Mouse (Mus musculus): Measurements from ENCODE around the gene Sez6l2. TPM values are rescaled to one million over a fixed set of nuclear protein-coding genes. Genes with fewer than 3 reads are reported as not detected.

The Sez6l2 gene
- polyA plus RNA-seq, 1 experiment, result not detected

DNA sequence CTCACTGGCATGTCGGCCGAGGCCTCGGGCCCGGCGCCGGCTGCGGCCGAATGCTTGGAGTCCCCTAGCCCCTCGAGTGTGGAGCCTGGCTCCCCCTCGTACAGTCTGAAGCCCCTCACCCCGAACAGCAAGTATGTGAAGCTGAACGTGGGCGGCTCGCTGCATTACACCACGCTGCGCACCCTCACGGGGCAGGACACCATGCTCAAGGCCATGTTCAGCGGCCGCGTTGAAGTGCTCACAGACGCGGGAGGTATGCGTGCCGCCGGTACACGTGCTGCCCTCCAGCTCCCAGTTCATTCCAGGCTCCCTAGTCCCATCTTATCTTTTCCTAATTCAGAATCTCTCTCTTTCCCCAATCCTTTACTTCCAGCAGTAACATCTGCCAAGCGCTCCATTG is 21.3 kb upstream of the Sez6l2 start:
- Histone ChIP-seq H3K27ac (ENCODE audit: insufficient read depth, low read length) (0 out of 2 replicates have a peak overlapping the region, but pooled peaks have one; percentile 3), H3K4me1 (ENCODE audit: control insufficient read depth, insufficient read depth, low read length) (no peaks in the 10 kb centered on the region), H3K4me3 (ENCODE audit: insufficient read depth, low read length) (peak overlapping the region; percentile 67)
- TF ChIP-seq CTCF (IDR thresholded peaks at IDR 0.05; ENCODE audit: borderline replicate concordance, insufficient read depth, low read length) (no peak), POLR2A (IDR thresholded peaks at IDR 0.05; ENCODE audit: low read depth, low read length) (peak; percentile 2; the same call in 1 of the 2 replicates)

DNA sequence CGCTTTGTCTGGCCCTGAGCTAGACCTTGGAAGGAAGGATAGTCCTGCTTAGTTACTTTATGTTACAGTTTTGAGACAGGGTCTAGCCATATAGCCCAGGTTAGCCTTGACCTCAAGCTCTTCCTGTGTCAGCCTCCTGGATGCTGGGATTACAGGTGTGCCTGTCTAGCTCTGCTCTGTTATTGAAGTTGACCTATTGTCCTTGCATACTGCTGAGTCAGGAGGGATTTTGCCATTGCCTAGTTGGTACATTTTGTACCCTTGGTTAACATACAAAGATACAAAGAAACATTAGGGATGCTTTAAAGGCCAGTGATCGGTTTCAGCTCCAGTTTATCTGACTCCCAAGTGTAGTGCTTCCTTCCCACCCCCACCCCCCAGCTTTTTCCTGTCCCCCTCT is 17.7 kb upstream of the Sez6l2 start:
- H3K4me3 ChIP-seq (ENCODE audit: insufficient read depth, low read length), result no peak overlapping the region
- H3K4me1 ChIP-seq (ENCODE audit: control insufficient read depth, insufficient read depth, low read length), result no peaks in the 10 kb centered on the region
- no peak for TF ChIP-seq POLR2A (IDR thresholded peaks at IDR 0.05; ENCODE audit: low read depth, low read length)
- no peak for TF ChIP-seq CTCF (IDR thresholded peaks at IDR 0.05; ENCODE audit: borderline replicate concordance, insufficient read depth, low read length)
- H3K27ac ChIP-seq (ENCODE audit: insufficient read depth, low read length), result no peak overlapping the region

DNA sequence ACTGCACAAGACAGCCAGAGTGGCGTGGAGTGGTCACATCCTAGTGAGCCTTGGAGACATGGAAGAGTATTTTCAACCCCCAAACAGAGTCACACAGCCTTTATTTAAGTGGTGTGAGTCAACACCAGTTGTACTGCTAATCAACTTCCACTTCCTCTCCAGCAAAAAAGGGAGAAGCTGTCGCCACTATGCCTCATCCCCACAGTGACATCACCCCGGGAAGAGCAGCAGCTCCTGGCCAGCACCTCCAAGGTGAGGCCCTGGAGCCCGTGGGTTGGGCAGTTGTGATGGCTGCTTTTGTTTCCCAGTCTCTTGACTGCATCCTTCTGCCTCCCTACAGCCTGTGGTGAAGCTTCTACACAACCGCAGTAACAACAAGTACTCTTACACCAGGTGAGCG is 9.2 kb upstream of the Sez6l2 start:
- TF ChIP-seq CTCF (IDR thresholded peaks at IDR 0.05; ENCODE audit: borderline replicate concordance, insufficient read depth, low read length) (no peak), POLR2A (IDR thresholded peaks at IDR 0.05; ENCODE audit: low read depth, low read length) (no peak)
- Histone ChIP-seq H3K4me3 (ENCODE audit: insufficient read depth, low read length) (no peak overlapping the region), H3K27ac (ENCODE audit: insufficient read depth, low read length) (no peak overlapping the region), H3K4me1 (ENCODE audit: control insufficient read depth, insufficient read depth, low read length) (no peaks in the 10 kb centered on the region)

DNA sequence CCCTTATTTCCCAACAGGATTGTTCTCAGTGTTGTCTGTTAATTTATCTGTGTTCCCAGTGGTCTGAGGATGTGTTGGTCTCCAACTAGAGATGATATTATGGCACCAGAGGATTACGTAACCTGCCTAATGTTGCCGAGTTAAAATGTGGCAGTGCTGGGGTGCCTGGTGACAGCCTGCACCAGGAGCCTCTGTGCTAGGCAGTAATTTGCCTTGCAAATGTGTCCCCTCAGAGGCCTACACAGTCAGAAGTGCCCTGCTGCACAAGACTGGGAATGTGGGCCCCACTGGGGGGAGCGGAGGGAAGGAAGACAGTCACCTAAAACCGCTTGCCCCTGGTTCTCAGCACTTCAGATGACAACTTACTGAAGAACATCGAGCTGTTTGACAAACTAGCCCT is 8.6 kb upstream of the Sez6l2 start:
- Histone ChIP-seq H3K27ac (ENCODE audit: insufficient read depth, low read length) (no peak overlapping the region), H3K4me1 (ENCODE audit: control insufficient read depth, insufficient read depth, low read length) (no peaks in the 10 kb centered on the region), H3K4me3 (ENCODE audit: insufficient read depth, low read length) (no peak overlapping the region)
- TF ChIP-seq POLR2A (IDR thresholded peaks at IDR 0.05; ENCODE audit: low read depth, low read length) (no peak), CTCF (IDR thresholded peaks at IDR 0.05; ENCODE audit: borderline replicate concordance, insufficient read depth, low read length) (no peak)

DNA sequence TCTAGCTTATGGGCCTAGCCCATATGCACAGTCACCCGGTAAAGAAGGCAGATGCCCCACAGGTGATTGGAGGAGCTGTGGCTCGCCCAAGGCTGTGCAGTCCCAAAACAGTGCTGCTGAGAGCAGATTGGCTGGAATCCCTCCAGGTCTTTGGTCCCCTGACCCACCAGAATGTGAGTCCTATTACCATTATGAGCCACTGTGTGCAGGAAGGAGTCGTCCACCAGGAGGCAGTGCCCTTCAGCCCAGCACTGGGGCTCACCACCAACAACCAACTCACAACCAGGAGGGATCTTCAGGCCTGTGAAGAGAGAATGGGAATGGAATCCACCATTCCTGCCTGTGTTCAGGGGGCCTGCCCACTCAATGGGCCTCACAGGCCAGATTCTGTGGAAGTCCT is 3.8 kb upstream of the Sez6l2 start:
- H3K4me1 ChIP-seq (ENCODE audit: control insufficient read depth, insufficient read depth, low read length), result no peaks in the 10 kb centered on the region
- H3K27ac ChIP-seq (ENCODE audit: insufficient read depth, low read length), result no peak overlapping the region
- TF ChIP-seq CTCF (IDR thresholded peaks at IDR 0.05; ENCODE audit: borderline replicate concordance, insufficient read depth, low read length) (peak; percentile 79; the same call in 1 of the 2 replicates), POLR2A (IDR thresholded peaks at IDR 0.05; ENCODE audit: low read depth, low read length) (no peak)
- no peak overlapping the region for H3K4me3 ChIP-seq (ENCODE audit: insufficient read depth, low read length)

DNA sequence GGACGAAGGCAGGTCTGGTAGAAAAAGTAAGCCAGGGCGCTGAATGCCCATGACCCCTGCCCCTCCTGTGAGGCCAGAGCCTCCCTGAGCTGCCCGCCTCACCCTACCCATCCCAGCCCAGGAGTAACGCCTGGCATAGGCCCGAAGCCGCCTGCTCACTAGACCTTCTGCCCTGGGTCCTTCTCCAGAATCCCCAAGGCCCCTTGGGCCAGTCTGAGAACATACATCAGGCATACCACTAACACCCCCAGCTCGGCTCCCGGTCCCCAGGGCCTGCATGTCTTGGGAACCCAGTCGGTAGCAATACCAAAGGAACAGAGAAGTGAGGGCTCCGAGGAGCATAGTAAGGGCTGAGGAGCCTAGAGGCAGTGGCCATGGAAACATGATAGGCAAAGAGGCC is 1.7 kb upstream of the Sez6l2 start:
- no peaks in the 10 kb centered on the region for H3K4me1 ChIP-seq (ENCODE audit: control insufficient read depth, insufficient read depth, low read length)
- TF ChIP-seq CTCF (IDR thresholded peaks at IDR 0.05; ENCODE audit: borderline replicate concordance, insufficient read depth, low read length) (no peak), POLR2A (IDR thresholded peaks at IDR 0.05; ENCODE audit: low read depth, low read length) (no peak)
- H3K4me3 ChIP-seq (ENCODE audit: insufficient read depth, low read length), result no peak overlapping the region
- H3K27ac ChIP-seq (ENCODE audit: insufficient read depth, low read length), result no peak overlapping the region

DNA sequence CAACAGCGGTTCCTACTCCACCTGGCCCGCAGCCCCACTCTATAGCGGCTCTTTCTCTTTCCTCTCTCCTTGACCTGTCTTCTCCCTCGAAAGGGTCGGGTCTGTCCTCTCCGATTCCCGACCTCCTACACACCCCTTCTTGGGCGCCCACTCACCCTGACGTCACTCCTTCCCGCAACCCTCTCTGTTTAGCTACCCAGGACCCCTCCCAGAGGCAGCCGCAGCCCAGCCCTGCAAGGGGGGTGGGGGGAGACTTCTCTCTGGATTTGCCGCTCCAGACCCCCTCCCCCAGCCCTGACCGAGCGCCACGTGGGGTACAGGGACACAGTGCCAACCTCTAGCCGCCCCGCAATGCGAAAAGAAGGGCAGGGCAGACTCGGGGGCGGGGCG is 965 bp upstream of the Sez6l2 start, which contains the start of gene Asphd1:
Gene Asphd1 (minus strand): TSS at position 180 of the 390 bp plus-strand sequence.
- TF ChIP-seq CTCF (IDR thresholded peaks at IDR 0.05; ENCODE audit: borderline replicate concordance, insufficient read depth, low read length) (no peak), POLR2A (IDR thresholded peaks at IDR 0.05; ENCODE audit: low read depth, low read length) (no peak)
- Histone ChIP-seq H3K27ac (ENCODE audit: insufficient read depth, low read length) (no peak within 1 kb of the TSS), H3K4me3 (ENCODE audit: insufficient read depth, low read length) (peak within 1 kb of the TSS; percentile 22; the same call in 1 of the 2 replicates), H3K4me1 (ENCODE audit: control insufficient read depth, insufficient read depth, low read length) (no peaks in the 10 kb centered on the region)

DNA sequence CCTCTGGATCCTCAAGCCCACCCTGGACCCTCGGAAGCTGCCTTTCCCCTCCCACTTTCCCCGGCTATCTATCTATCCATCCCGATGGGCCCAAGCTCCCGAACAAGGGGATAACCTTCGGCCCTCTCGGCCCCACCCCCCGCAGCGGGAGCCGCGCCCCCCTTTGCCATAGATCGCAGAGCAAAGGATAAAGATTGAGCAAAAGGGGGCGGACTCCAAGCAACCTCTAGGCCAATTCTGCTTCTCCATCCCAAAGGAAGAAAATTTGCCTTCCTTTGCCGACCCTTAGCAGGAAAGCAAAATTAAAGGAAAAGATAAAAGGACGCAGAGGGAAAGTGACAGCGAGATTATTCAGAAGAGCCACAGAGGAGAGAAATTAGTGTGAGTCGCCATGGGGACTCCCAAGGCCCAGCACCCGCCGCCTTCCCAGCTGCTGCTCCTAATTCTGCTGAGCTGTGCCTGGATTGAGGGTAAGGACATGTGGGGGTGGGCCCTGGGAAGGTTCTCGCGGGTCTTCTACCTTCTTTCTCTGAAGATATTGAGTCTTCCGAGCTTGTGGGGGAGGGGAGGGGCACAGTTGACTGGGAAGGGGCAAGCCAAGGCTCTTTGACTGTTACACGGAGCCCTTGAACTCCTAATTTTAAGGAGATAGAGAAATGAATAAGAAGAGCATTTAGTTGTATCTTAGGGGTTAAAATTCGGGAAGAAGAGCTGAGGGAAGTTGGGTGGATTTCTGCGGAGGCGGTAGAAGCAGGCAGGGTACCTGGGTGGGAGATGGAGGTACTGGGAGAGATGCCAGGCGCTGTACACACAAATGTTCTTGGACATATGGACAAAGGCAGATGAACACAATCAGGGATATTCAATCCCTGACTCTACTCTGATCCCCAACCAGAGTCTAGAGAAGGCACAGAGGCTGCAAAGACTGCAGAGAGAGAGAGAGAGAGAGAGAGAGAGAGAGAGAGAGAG is 568 bp downstream of the Sez6l2 start:
- Histone ChIP-seq H3K27ac (ENCODE audit: insufficient read depth, low read length) (no peak overlapping the region), H3K4me1 (ENCODE audit: control insufficient read depth, insufficient read depth, low read length) (no peaks in the 10 kb centered on the region), H3K4me3 (ENCODE audit: insufficient read depth, low read length) (no peak overlapping the region)
- TF ChIP-seq POLR2A (IDR thresholded peaks at IDR 0.05; ENCODE audit: low read depth, low read length) (no peak), CTCF (IDR thresholded peaks at IDR 0.05; ENCODE audit: borderline replicate concordance, insufficient read depth, low read length) (no peak)

DNA sequence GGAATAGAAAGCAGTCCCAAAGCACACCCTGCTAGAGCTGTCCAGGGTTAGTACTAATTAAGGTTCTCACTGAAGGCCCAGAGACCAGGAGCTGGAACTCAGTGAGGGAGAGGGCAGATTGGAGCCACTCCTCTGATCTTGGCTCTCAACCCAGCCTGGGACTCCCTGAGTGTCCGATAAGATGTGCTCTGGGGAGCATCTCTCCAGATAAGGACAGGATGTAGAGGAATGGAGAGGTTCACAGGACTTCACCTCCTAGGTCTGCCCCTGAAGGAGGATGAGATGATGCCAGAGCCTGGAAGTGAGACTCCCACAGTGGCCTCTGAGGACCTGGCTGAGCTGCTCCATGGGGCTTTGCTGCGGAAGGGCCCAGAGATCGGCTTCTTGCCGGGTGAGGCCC is 1.4 kb downstream of the Sez6l2 start:
- no peak for TF ChIP-seq CTCF (IDR thresholded peaks at IDR 0.05; ENCODE audit: borderline replicate concordance, insufficient read depth, low read length)
- no peak for TF ChIP-seq POLR2A (IDR thresholded peaks at IDR 0.05; ENCODE audit: low read depth, low read length)

DNA sequence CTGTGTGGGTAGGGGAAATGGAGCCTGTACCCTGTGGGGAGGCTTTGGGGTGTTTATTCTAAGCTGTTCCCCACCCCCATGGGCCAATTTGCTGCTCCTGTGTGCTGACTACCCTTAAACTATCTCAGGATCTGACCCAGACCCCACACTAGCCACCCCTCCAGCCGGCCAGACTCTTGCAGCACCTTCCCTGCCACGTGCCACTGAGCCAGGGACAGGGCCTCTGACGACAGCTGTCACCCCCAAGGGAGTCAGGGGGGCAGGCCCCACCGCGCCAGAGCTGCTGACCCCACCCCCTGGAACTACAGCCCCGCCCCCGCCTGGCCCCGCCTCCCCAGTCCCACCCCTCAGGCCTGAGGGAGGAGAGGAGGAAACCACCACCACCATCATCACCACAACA is 2.3 kb downstream of the Sez6l2 start:
- no peak overlapping the region for H3K27ac ChIP-seq (ENCODE audit: insufficient read depth, low read length)
- no peak for TF ChIP-seq POLR2A (IDR thresholded peaks at IDR 0.05; ENCODE audit: low read depth, low read length)
- no peak for TF ChIP-seq CTCF (IDR thresholded peaks at IDR 0.05; ENCODE audit: borderline replicate concordance, insufficient read depth, low read length)
- no peaks in the 10 kb centered on the region for H3K4me1 ChIP-seq (ENCODE audit: control insufficient read depth, insufficient read depth, low read length)
- no peak overlapping the region for H3K4me3 ChIP-seq (ENCODE audit: insufficient read depth, low read length)

More for the DNA sequence above, 1.4 kb downstream of the Sez6l2 start:
- H3K4me1 ChIP-seq (ENCODE audit: control insufficient read depth, insufficient read depth, low read length), result no peaks in the 10 kb centered on the region
- no peak overlapping the region for H3K4me3 ChIP-seq (ENCODE audit: insufficient read depth, low read length)
- H3K27ac ChIP-seq (ENCODE audit: insufficient read depth, low read length), result no peak overlapping the region

Data from embryonic fibroblast, embryonic 13.5 days (primary cell).